Mouse (Mus musculus) cerebellum, adult 11 months (tissue): ENCODE data around the gene Srebf2.
"Not testable (repeated sequence)": the region's sequence is repeated elsewhere in the genome, so short reads cannot be mapped to it uniquely, and the experiment has no call there.

ENCODE experiments used
- DNase-seq: peaks from one replicate; pipeline ENCODE4 v3.0.0; 2022

Gene Srebf2

DNA sequence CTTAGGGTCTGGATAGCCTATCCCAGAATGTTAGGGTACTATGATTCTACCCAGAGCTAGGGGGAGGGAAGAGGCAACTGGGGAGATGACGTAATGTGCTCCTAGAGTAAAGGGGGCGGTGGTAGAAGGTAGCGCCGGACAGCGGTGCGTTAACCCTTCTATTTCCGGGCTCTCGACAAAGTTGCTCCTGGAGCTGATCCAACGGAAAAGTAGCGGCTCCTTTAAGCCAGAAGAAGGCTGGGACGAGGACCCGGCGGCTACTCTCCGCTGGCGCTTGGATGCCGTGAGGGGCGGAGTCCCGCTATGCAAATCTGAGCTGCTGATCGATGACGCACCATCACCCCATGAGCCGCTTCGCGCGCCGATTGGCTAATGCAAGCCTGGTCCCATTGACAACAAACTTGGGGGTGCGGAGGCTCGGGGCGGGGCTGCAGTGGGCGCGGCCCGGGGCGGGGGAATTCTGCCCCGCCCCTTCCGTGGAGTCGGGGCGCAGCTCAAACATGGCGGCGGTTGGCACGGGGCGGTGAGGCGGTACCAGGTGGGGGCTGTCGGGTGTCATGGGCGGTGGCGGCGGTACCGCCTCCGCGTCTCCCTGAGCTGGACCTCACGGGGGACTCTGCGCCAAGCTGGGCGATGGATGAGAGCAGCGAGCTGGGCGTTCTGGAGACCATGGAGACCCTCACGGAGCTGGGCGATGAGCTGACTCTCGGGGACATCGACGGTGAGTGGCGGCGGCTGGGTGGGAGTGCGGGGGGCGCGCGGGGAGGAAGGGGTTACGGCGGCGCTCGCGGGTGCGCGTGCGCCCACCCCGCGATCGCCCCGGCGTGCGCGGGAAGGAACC is at the start of gene Srebf2:
Gene Srebf2 (plus strand): TSS at position 412 of the 841 bp plus-strand sequence.
- DNase-seq, result peak; percentile 98

DNA sequence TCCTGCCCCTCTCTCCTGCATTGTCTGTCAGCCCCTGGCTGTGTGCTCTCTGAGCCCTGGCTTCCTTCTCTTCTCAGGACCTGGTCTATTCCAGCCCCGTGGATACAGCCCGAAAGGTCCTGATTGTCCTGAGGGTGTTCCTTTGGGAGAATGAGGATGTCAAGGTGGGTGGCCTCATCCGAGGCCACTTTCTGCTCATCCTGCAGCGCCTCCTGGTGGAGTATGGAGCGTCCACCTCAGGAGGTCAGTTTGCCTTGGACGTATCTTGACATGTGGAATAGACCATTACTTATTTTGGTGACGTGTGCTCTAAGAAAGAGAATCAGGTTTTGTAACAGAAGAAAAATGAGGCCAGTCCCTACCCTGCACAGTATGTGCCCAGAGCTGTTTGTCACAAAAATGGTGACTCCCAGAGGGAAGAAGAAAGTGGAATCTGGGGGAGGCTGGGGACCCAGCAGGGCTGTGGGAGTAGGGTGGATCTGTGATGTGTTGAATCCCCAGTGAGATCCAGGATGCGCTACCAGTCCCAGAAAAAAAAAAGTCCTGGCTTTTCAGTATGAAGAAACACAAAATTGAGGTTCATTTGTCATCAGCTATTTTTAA is 39.9 kb upstream of the Srebf2 start:
- peak; percentile 68 for DNase-seq

- DNase-seq, result no peak
Measured at GRCm38 (mm10) chr15:82120544-82120943, 26.4 kb upstream of the Srebf2 start.

- DNase-seq, result not testable (repeated sequence)
Measured at GRCm38 (mm10) chr15:82126690-82127089, 20.3 kb upstream of the Srebf2 start.

GRCm38 (mm10) chr15:82127426-82128374 is 19.3 kb upstream of the Srebf2 start, which contains the start of gene Ccdc134:
Ccdc134 (plus strand) TSS chr15:82127922.
- peak; percentile 93 for DNase-seq

DNA sequence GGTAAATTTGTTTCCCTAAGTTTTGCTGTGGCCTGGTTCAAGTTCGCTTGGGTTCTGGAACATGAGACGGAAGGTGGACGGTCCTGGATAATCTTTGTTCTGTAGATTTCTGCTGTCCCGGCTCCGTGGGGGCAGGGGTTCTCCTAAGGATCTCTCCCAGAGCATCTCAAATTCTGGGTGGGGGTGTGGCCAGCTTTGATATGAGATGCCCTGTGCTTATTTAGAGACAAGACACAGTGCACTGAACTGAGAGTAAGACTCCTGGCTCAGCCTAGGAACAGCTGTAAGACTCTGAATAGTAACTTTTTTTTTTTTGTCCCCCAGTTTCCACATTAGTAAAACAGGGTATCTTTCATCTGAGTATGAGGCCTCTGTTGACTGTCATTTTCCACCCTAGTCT is 18.6 kb upstream of the Srebf2 start:
- DNase-seq, result no peak

- no peak for DNase-seq
Measured at GRCm38 (mm10) chr15:82130599-82130998, 16.4 kb upstream of the Srebf2 start.

- no peak for DNase-seq
Measured at GRCm38 (mm10) chr15:82135372-82135771, 11.6 kb upstream of the Srebf2 start.

- DNase-seq, result peak; percentile 63
Measured at GRCm38 (mm10) chr15:82138565-82138964, 8.4 kb upstream of the Srebf2 start.

GRCm38 (mm10) chr15:82139196-82139595 is 7.8 kb upstream of the Srebf2 start:
- no peak for DNase-seq

- no peak for DNase-seq
Measured at GRCm38 (mm10) chr15:82140355-82140754, 6.6 kb upstream of the Srebf2 start.

DNA sequence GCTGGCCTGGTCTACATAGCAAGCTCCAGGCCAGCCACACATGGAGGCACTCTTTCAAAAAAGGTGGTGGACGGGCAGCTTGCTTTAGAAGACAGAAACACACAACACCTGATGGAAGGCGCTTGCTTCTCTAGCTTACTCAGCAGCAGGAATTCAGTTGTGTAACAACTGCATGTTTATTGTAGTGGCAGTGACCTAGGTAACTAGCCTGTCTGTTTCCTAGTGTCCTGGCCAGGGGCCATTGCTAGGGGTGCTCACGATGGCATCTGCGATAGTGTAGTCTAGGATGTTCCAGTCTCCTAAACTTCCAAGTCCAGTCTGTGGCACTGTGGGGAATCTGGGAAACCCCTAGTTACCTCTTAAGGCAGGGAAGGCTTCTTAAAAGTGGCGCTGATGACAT is 2.8 kb upstream of the Srebf2 start:
- DNase-seq, result no peak

GRCm38 (mm10) chr15:82145408-82145807 is 1.6 kb upstream of the Srebf2 start:
- DNase-seq, result no peak

- DNase-seq, result no peak
Measured at GRCm38 (mm10) chr15:82145851-82146769, 871 bp upstream of the Srebf2 start.

GRCm38 (mm10) chr15:82147611-82148111 is 680 bp downstream of the Srebf2 start:
- DNase-seq, result peak; percentile 58

DNA sequence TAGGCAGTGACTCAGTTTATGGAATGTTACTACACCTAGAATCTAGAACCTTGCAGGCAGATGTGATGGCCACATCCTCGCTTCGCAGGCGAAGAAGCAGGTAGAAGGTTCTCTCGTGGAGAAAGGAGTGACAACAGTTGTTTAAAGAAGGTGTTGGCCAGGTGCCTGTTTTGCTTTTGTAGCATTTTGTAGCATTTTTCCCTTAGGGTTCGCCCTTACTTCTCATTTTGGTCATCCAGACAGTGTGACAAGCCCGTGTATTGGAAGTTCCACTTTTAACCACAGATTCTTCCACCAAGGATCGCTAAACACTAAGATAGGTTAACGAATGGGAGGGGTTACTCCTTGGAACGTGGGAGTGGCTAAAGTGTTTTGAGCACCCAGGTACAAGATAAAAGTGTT is 1.5 kb downstream of the Srebf2 start:
- DNase-seq, result no peak

DNA sequence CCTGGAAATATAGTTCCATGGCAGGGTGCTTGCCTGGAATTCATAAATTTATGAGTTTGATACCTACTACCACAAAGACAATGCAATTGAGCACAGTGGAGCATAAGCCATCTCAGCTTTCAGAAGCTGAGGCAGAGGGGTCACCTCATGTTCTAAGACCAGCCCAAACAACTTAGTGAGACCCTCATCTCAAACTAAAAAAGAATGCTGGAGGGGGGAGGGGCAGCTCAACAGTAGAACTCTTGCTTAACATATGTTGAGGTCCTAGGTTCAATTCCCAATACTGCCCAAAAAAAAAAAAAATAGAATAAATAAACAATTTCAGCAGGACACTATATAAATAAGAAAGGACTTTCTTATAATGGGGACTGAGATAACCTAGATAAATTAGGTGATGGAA is 3.1 kb downstream of the Srebf2 start:
- no peak for DNase-seq

GRCm38 (mm10) chr15:82151176-82151575 is 4.2 kb downstream of the Srebf2 start:
- DNase-seq, result no peak

- no peak for DNase-seq
Measured at GRCm38 (mm10) chr15:82152022-82152421, 5.0 kb downstream of the Srebf2 start.

- no peak for DNase-seq
Measured at GRCm38 (mm10) chr15:82152435-82152834, 5.5 kb downstream of the Srebf2 start.

DNA sequence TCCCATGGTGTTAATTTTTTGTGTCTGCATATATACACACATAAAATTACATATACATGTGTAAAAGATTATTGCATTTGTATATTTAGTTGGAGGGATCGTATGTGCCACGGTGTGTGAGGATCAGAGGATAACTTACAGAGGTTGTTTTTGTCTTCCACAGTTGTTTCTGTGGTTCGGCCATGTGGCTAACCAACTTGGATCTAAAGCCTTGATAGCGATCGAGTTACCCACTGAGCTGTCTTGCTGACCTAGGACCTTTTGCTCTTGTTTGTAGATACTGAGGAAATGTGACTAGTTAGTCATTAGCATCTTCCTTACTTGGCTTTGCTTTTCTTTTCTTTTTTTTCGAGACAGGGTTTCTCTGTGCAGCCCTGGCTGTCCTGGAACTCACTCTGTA is 9.3 kb downstream of the Srebf2 start:
- DNase-seq, result no peak

- no peak for DNase-seq
Measured at GRCm38 (mm10) chr15:82156902-82157301, 9.9 kb downstream of the Srebf2 start.
